Mouse (Mus musculus) spleen, adult 2 months (tissue): ENCODE measurements around the gene Ndufc2.

Experiments used
- CTCF ChIP-seq: fragments of 200-500 bp; IDR thresholded peaks from 2 replicates; pipeline ENCODE4 v1.5.1; 2011; ENCODE audit warnings: mild to moderate bottlenecking, inconsistent platforms; ENCODE audit not compliant: insufficient read depth, insufficient read length, insufficient replicate concordance; ENCODE audit errors: extremely low read depth
- POLR2A ChIP-seq: fragments of 200-500 bp; IDR thresholded peaks from 2 replicates; pipeline ENCODE4 v1.6.1; 2011; ENCODE audit warnings: low read depth, low read length, inconsistent platforms

- no peak for TF ChIP-seq POLR2A
- no peak for TF ChIP-seq CTCF
Measured at GRCm38 (mm10) chr7:97386806-97387370, 12.9 kb upstream of the Ndufc2 start.
